Mouse (Mus musculus): Measurements from ENCODE around the gene Nr1d1.

DNA sequence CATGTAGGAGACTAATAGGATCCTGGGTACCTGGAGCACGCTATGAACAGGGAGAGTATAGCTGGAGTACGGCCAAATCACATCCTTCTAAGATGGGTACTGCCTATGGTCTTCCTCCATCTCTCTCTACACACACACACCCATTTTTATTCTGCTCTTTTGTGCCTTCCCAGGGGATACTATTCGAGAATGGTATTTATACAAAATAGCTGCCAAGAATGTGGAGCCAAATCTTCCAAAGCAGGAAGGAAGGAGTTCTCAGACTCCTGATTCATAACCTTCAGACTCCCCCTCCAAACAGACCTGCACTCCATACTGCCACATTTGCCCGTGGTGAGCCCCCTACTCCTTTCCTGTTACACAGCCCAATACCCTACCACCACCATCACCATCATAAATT, 44.4 kb downstream of the Nr1d1 start:
- TF ChIP-seq CTCF (IDR thresholded peaks at IDR 0.05) = no peak
- TF ChIP-seq EP300 (IDR thresholded peaks at IDR 0.05) = no peak
